Mouse (Mus musculus): ENCODE results near the gene Gm27235.
"Not testable (repeated sequence)": the region's sequence is repeated elsewhere in the genome, so short reads cannot be mapped to it uniquely, and the experiment has no call there.

Gene Gm27235

DNA sequence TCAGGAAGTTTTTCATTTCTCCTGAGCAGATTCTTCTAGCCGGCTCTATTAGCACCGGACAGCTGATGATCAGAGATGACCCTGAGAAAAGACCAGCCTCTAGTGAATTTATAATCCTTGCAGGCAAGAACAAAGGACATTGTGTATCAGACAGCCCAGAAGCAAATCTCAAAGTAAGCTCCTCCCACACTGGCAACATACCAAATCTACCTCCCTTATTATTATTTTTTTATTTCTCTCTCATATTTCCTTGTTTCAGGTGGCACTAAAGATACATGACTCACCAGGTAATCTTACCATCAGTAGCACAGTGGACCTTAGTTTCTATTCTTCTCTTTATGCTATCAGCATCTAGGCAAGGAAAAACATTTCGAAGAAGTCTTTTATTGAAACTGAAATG is at the start of gene Gm27235, which contains the start of gene D730048I06Rik:
Gm27235 (minus strand) TSS at position 101 of the 400 bp plus-strand sequence.
D730048I06Rik (minus strand) TSS at position 112 of the 400 bp plus-strand sequence.
- in situ Hi-C loops (cut with MboI; ENCODE audit: low pct_unique_long_range_greater_than_20kb in 1 of 2, low sequenced_read_pairs in 2 of 2, unreplicated experiment in 1 of 2): no loop called here

DNA sequence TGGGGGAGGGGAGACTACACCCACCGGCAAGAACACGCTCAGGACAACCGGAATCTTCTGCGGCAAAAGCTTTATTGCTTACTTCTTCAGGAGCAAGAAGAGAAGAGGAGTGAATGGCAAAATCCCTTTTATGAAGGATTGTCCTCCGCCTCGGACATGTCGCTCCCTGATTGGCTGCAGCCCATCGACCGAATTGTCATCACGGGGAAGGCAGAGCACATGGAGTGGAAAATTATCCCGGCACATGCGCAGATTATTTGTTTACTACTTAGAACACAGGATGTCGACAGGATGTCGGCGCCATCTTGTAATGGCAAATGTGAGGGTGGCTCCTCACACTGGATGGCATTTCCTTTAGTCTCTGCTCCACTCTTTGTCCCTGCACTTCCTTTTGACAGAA is 28.0 kb upstream of the Gm27235 start:
- in situ Hi-C loops (cut with MboI; ENCODE audit: low pct_unique_long_range_greater_than_20kb in 1 of 2, low sequenced_read_pairs in 2 of 2, unreplicated experiment in 1 of 2): not testable (repeated sequence)

DNA sequence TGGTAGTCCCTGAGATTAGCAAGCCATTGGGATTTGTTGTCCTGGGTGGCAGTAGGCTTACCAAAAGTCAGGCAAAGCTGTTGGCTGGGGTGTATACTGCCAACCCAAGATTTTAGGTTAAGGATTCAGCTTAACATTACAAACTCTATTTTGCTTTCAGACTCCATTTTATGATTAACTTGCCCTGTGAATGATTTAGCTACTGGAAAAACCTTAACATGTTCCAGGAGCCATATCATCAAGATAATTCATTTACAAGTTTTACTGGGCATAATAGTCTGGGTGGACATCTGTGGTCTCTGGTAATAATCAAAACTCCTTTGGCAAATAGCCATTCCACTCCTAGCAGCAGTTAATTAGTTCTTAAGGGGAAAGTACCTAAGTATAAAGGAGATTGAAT is 8.2 kb upstream of the Gm27235 start:
- in situ Hi-C loops (cut with MboI; ENCODE audit: low pct_unique_long_range_greater_than_20kb in 1 of 2, low sequenced_read_pairs in 2 of 2, unreplicated experiment in 1 of 2): no loop called here

DNA sequence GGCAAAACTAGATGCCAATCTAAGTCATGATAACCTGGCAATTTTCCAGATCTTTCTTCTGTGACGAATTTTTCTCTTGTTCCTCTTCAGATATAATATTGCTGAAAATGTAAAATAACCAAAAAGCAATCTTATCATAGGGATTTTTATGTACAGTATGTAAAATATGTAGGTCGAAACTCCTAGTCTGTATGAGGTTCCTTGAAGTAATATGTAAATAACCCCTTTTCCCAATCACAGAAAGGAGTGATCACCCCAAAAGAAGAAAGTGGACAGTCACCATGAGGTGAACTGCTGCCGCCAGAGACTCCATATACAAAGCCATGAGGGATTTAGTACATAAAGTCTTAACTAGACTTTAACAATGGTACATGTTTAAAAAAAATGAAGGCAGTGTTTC is 11.9 kb downstream of the Gm27235 start, which contains the start of gene Gm17727:
Gm17727 (minus strand) TSS at position 101 of the 400 bp plus-strand sequence.
- in situ Hi-C loops (cut with MboI; ENCODE audit: low pct_unique_long_range_greater_than_20kb in 1 of 2, low sequenced_read_pairs in 2 of 2, unreplicated experiment in 1 of 2): no loop called here

DNA sequence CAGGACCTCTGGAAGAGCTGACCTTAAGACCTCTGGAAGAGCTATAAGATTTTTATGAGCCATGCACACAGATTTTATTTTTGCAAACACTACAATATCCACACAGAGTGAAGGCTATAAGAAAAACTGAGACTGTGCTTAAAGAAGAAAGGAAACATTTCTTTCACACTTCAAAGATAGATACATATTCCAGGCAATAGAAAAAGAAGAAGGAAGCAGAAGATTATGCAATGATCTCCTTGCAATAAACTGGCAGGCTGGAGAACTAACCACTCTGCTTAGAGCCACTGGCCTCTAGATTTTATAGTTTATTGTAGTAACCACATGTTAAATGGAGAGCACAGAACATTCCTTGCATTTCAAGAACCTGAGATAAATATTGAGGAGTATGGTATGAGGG is 33.1 kb downstream of the Gm27235 start:
- in situ Hi-C loops (cut with MboI; ENCODE audit: low pct_unique_long_range_greater_than_20kb in 1 of 2, low sequenced_read_pairs in 2 of 2, unreplicated experiment in 1 of 2): no loop called here

DNA sequence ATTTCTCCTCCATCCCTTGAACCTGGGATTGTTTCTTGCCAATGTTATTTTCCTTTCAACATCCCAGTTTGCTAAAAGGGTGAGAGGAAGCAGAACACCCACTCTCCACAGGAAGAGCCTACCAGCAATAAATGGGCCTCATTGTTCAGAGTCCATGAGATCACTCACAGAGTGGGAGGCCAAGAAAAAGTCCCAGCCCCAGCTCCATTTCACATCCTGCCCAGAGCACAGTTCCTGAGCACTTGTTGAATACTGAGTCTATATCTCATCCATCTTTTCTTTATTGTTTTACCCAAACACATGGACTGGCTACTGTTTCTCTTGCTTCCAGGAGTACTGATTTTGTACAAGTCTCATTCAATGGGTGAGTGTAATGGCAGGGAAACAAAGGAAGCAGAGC is 49.2 kb downstream of the Gm27235 start, which contains the start of gene Gm17677:
Gm17677 (plus strand) TSS at position 301 of the 400 bp plus-strand sequence.
- in situ Hi-C loops (cut with MboI; ENCODE audit: low pct_unique_long_range_greater_than_20kb in 1 of 2, low sequenced_read_pairs in 2 of 2, unreplicated experiment in 1 of 2): no loop called here

Data from mouse embryonic stem cell (cell line).